Mouse (Mus musculus): ENCODE results near the gene Astn1.

The Astn1 gene

GRCm38 (mm10) chr1:158361964-158362291 is at the start of gene Astn1:
TSS of gene Astn1 (plus strand) at chr1:158362273.
- DNase-seq (ENCODE audit: low spot score in 2 of 2), result no peak

GRCm38 (mm10) chr1:158323325-158323724 is 38.7 kb upstream of the Astn1 start:
- peak; percentile 42 for DNase-seq (ENCODE audit: low spot score in 2 of 2)

- DNase-seq (ENCODE audit: low spot score in 2 of 2), result peak; percentile 58 to 75
Observed at GRCm38 (mm10) chr1:158328126-158328525, 33.9 kb upstream of the Astn1 start.

- DNase-seq (ENCODE audit: low spot score in 2 of 2), result no peak
Observed at GRCm38 (mm10) chr1:158328839-158329238, 33.2 kb upstream of the Astn1 start.

DNA sequence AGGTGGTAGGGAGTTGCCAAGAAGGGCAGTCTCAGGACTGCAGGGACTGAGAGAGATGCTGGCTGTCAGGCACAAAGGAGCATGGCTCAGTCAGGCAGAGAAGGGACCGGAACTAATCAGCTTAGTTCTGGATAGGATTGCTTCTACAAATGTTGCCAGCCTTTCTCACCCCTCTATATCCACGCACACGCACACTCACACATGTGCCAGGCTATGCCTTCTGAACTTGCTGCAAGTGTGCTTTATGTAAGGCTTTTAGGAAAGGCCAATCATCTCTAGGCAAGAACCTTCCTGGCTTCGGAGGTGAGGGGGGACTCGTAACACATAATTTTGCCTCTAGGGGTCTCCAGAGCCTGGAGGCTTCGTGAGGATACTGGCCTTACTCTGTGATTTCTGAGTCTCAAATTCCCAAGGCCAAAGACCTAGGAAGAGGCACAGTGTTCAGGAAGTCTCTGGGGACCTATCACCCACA is 18.8 kb upstream of the Astn1 start:
- no peak for DNase-seq (ENCODE audit: low spot score in 2 of 2)

GRCm38 (mm10) chr1:158353656-158354371 is 8.3 kb upstream of the Astn1 start:
- DNase-seq (ENCODE audit: low spot score in 2 of 2), result peak in 1 of 2 experiments; percentile 44

GRCm38 (mm10) chr1:158355177-158356050 is 6.7 kb upstream of the Astn1 start:
- DNase-seq (ENCODE audit: low spot score in 2 of 2), result peak; percentile 65 to 73

DNA sequence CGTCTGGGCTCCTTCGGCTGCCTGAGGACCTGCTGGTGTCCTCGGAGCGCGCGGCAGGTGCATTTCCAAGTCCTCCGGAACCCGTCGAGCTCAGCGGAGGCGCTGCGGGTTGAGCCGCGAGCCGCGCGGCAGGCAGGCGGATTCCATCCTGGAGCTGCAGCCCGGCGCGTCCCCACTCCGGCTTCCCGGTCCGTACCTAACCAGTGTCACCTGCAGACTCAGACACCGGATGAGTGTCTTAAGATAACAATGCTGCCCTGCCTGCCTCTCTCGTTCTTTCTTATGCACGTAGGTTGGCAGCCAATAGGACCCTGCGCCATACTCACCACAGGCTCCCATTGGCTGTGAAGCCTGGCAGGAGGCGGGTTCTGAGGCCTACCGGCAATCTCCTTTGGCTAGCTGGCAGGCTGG is 6.0 kb upstream of the Astn1 start, which contains the start of gene Brinp2:
TSS of gene Brinp2 (minus strand) at position 276 of the 411 bp plus-strand sequence.
- DNase-seq (ENCODE audit: low spot score in 2 of 2), result peak; percentile 96 to 97

DNA sequence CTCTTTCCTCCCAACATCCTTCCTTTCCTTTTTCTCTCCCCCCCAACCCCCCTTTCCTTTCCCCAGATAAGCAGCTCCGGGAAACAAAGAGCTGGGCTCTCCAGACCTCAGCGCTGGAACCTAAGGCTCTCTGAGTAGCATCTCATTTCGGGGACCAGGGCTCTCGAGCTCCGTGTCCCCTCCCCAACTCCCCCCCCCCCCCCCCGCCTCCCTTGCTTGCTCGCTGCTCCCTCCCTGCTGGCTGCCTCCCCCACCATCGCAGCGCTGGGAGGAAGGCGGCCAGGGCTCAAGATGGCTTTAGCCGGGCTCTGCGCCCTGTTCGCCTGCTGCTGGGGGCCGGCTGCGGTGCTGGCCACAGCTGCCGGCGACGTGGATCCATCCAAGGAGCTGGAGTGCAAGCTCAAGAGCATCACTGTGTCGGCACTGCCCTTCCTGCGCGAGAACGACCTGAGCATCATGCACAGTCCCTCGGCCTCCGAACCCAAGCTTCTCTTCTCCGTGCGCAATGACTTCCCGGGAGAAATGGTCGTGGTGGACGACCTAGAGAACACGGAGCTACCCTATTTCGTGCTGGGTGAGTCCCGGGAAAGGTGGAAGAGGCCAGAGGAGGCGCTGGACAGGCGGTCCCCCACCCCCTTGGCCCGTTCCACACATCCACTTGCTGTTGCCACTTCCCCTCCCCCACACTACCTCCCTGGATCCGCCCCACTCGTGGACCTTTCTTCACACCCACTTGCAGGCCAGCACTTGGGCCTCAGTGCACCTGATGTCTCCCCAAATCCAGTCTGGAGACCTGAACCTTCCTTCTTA is 424 bp downstream of the Astn1 start:
- DNase-seq (ENCODE audit: low spot score in 2 of 2), result peak; percentile 67 to 69

DNA sequence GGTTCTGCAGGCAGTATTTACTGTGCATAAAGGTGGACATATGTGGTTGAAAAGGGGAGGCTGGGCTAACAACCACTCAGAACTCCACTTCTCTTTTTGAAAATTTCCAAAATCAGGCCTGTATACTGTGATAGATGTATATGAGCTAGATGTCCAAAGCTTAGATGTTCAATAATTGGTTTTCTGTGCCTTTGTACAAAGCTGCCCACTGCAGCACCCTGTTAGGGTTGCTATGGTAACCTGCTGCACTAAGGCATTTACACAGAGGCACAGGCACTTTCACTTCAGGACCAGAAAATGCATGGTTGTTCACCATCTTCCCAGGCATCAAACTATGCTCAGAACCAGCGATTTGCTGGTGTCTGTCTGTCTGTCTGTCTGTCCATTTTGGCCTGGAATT is 2.4 kb downstream of the Astn1 start:
- peak in 1 of 2 experiments; percentile 62 for DNase-seq (ENCODE audit: low spot score in 2 of 2)

- no peak for DNase-seq (ENCODE audit: low spot score in 2 of 2)
Observed at GRCm38 (mm10) chr1:158382277-158382676, 20.2 kb downstream of the Astn1 start.

GRCm38 (mm10) chr1:158383210-158383609 is 21.1 kb downstream of the Astn1 start:
- no peak for DNase-seq (ENCODE audit: low spot score in 2 of 2)

DNA sequence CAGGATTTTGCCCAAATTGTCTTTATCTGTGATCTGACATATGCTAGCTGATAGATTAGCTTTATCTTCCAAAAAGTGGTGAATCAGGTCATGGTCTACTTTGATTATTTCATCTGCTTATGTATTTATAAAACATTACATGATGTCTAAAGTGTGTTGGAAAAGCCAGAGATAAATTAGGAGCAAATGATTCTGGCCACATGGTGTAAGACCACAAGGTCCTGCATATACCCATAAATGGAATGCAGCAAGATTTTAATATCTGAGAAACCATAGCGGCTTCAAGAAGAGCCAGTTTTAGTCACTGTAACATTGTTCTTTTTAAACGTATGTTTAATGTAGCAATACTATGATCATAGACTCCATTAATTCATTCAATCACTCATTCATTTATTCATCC is 23.2 kb downstream of the Astn1 start:
- DNase-seq (ENCODE audit: low spot score in 2 of 2), result no peak

DNA sequence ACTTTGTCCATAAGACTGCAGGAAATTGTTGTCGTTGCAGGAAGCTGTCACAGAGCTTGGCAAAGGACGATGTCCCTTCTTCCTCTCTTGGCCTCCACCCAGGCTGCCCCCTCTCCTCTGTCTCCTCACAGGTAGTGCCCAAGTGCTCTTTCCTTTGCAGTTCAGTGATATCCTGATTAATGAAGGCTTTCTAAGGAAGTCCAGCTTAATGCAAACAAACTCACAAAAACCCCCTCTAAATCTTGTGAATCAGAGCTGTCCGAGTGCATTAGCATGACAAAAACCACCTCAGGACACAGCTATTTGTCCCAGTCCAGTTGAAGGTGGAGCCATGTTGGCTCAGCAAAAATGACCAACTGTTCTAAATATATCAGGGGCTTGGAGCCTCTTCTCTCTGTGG is 24.7 kb downstream of the Astn1 start:
- DNase-seq (ENCODE audit: low spot score in 2 of 2), result no peak

DNA sequence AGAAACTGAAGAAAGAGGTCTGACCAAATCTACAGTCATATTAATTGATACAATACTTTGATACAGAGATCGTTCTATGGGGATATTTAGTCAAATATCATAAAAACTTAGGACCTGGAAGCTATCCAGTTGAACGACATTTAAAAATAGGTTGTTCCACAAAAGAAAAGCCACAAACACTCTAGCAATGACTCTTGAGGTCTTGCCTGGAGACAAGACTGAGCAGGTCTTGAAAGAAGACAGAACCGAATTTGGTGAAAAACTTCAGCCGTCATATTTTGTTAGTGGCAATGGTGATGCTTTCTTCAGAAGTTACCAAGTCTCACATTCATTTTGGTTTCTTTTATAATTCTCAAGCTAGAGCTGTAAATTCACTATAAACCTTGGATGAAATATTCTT is 26.9 kb downstream of the Astn1 start:
- no peak for DNase-seq (ENCODE audit: low spot score in 2 of 2)

- DNase-seq (ENCODE audit: low spot score in 2 of 2), result no peak
Observed at GRCm38 (mm10) chr1:158390693-158391092, 28.6 kb downstream of the Astn1 start.

DNA sequence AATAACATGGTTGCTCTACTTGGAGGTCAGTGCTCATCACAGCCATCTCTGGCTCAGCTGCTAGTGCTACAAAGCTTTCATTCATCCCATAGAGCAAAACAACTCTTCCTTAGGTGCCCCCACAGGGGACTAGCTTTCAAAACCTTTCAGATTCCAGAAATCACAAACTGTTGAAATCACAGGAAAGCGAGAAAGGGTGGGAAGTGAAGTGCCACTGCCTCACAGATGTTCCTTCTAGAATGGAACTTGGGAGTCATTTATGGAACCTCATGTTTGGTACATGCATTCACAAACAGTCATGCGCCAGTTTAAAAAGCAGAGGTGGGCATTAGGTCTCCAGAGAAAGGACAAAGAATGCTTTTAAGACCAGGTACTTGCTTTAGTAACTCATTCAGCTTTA is 35.0 kb downstream of the Astn1 start:
- DNase-seq (ENCODE audit: low spot score in 2 of 2), result no peak

- DNase-seq (ENCODE audit: low spot score in 2 of 2), result no peak
Observed at GRCm38 (mm10) chr1:158400898-158401297, 38.8 kb downstream of the Astn1 start.

DNA sequence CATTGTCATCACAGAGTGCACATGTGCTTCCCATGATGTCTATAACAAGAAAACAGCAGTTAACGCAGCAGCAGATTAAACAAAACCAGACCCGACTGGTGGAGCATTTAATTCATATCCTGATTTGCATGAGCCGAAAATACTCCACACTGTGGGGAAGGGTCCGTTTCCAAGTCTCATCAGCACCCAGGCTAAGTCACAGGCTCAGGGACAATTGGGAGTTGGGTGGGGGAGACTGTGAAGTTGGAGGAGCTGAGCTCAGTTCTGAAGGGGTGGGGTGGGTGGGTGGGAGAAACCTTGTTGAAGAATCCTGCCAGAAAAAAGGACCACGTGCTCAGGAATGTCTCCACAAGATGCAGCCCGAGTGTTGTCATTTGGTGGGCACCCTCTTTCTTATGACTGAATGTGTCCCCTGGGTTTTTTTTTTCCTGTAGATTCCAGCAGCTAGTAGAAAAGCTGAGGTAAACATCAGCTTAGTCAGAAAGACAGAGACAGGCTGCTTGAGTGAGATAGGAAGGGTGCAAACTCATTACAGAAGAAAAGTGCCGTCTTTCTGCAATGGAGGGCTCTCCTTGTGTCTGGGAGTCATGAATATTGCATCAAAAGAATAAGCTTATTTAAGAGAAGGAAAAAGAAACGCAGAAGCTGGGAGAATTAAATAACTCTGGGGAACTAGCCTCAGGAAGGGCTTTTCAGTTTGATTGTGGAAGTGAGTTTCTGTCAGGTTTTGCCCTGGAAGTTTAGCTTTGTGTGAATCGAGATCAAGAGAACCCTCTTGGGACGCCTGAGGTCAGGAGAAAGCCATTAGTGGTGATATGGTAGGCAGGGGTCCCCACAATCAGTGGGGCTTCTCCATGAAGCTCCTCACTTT is 44.1 kb downstream of the Astn1 start:
- DNase-seq (ENCODE audit: low spot score in 2 of 2), result peak in 1 of 2 experiments; percentile 51

GRCm38 (mm10) chr1:158408124-158408523 is 46.1 kb downstream of the Astn1 start:
- DNase-seq (ENCODE audit: low spot score in 2 of 2), result peak; percentile 61 to 79

DNA sequence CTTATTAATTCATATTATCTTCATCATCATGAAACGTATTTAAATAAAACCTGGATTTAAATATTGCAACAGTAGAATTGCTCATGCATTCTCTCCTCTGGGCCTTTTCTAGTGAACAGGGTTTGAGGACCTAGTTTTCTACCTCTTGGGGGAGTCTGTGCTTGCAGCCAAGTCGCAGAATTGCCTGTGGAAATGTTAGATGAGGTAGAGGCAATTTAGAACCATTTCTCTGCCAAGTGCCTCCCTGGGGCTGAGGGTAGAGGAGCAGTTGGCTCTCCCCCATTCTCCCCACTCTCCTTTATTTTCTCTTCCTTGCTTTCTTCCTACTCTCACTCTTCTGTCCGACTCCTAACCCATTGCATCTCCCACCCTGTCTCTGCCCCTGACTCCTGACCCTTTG is 49.1 kb downstream of the Astn1 start:
- DNase-seq (ENCODE audit: low spot score in 2 of 2), result no peak

Measured in right cerebral cortex, postnatal 10 days (tissue).